Mouse (Mus musculus) small intestine, adult 2 months (tissue): ENCODE data around the gene Uhrf1bp1.

Source experiments
- CTCF ChIP-seq: fragments of 200-500 bp; IDR thresholded peaks from 2 replicates; pipeline ENCODE4 v1.5.1; 2012; ENCODE audit warnings: low read depth, mild to moderate bottlenecking, control low read depth, inconsistent platforms, low read length, moderate library complexity, mixed read lengths; ENCODE audit not compliant: insufficient replicate concordance, insufficient read length; ENCODE audit errors: extremely low read depth
- POLR2A ChIP-seq: fragments of 200-500 bp; IDR thresholded peaks from 2 replicates; pipeline ENCODE4 v1.6.1; 2012; ENCODE audit warnings: low read depth, mild to moderate bottlenecking, control low read depth, inconsistent platforms, low read length, moderate library complexity

DNA sequence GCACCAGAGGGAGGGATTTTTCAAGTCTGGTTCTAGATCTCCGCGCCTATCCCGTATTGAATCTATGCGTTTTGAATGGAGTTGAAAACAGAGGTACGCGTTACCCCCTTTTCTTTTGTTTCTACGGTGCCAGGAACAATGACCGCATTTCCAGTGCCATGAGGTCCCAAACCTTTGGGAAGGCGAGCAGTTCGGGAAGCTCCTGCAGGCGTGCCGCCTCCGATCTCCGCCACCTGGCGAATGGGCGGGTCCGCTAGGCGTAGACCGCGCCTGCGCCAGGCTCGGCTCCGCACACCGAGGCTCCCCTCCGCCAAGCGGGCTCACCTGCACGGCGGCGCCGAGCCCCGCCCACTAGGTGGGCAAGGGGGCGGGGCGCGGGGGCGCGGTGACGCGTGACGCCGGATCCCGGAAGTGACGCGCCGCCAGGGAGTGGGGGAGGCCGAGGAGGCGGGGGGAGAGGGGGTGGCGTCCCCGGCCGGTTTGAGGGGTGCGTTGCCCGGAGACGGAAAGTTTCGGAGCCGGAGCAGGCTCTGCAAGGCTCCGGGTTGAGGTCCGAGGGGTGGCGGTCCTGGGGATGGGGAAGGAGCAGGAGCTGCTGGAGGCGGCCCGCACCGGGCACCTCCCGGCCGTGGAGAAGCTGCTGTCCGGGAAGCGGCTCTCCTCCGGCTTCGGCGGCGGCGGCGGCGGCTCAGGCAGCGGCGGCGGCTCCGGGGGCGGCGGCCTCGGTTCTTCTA lies 52.8 kb downstream of the Uhrf1bp1 start, which contains the start of gene Anks1:
- peak; percentile 51; the same call in 1 of the 2 replicates for TF ChIP-seq POLR2A
- no peak; the same call in 1 of the 2 replicates for TF ChIP-seq CTCF
